Mouse (Mus musculus): ENCODE measurements around the gene Rftn1.

DNA sequence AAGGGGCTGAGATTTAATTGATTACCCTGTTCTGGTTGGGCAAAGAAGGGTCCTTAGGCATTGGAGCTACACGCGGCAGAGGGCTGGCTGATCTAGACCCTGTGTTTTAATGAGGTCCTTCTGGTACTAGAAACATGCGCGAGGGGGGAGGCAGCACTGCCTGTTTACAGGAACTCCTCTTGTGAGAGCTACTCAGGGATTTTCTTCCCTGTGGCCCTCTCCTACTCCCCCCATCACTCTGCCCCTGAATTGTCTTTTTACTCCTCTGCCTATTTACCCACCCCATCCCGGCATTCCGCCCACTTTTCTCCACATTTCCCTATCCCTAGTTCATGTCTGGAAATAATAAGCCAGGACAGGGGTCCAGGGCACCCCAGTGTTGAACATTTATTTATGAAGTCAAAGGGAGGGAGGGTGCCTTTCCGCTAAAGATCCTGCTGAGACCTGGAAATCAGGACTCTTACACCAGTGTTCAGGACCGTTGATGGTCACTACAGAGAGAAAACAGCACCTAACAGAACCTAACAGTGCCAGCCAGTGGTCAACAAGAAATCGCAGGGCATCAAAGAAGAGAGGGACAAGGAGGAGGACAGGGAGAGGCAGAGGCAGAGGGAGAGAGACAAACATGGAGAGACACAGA is 964 bp upstream of the Rftn1 start:
- no peak for TF ChIP-seq CTCF (IDR thresholded peaks at IDR 0.05; ENCODE audit: low read depth, low read length)
- TF ChIP-seq POLR2A (IDR thresholded peaks at IDR 0.05; ENCODE audit: insufficient read depth, low read length) = no peak
